Mouse (Mus musculus) right cerebral cortex, postnatal 14 days (tissue): ENCODE measurements around the gene Per2.
A peak's percentile ranks its signal among the peaks of the same experiment; 100 is the strongest.

Source experiments
- DNase-seq: peaks from one replicate; pipeline ENCODE4 v3.0.0; 2022

Gene Per2

DNA sequence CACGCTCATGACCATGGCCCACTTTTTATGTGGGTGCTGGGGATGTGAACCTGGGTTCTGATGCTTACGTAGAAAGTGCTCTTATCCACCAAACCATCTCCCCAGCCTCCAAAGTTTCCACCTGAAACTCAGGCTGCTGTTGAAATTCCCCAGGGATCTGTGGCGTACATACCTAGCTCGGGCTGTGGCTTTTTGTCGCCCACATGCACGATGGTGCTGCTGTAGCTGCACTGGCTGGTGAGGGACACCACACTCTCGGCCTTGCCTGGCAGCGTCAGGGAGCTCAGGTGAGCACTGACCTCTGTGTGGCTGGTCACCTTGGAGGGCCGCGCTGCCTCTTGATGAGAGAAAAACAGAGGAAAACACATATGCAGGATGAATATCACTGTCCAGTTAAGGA is 29.9 kb downstream of the Per2 start:
- no peak for DNase-seq

DNA sequence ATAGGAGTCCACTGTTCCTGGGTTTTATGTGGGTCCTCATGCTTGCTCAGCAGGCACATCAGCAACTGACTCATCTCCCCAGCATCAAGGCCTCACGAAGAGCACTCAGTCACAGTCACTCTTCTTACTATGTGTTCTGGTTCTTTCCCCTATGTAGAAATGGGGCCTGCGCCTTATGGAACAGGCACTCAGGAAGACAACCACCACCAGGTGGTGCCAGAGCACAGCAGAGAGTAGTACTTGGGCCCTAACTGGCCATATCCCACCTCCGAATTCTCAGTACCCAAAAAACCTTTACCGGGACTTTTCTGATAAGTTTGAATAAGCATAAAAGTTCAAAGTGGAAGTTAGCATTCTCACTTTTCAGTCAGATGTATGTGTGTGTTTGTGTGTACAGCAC is 30.5 kb downstream of the Per2 start:
- DNase-seq, result peak; percentile 89

DNA sequence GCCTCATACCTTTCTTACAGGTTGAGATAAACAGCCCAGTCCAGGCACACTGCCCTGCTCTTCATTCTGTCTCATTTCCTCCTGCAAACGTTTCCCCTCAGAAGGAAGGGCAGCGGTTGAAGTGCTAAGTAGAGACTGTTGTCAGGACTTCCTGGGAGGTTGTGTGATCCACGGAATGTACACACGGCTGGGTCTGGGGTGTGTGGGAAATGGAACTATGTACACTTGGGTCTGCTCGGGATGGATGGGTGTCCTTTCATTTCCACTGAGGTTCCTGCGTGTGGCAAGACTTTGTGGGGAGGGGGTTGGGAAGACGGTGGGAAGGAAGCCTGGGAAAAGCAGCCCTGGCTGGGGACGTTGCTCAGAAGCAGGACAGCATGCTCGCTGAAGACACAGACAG is 32.7 kb downstream of the Per2 start:
- DNase-seq, result no peak

DNA sequence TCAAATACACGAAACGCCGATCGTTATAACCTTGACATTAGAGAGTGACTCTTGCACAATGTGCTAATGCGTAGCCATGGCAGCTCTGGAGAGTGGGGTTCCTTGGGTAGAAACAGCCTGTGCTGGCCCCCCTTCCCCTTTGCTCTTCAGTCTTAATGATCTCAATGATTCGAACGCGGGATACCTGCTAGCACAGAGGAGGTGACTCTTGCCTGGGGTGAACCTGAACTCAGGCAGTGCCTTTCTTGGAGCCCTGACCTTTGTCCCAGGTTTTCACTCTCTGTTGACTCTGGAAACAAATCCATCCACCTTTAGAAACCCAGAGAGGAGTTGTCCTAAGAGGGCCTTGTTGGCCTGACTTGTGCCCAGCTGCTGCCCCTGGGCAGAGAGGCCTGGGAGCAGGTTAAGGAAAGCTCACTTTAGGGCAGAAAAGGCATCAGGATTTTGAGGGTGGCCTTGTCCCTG is 38.5 kb downstream of the Per2 start:
- no peak for DNase-seq

DNA sequence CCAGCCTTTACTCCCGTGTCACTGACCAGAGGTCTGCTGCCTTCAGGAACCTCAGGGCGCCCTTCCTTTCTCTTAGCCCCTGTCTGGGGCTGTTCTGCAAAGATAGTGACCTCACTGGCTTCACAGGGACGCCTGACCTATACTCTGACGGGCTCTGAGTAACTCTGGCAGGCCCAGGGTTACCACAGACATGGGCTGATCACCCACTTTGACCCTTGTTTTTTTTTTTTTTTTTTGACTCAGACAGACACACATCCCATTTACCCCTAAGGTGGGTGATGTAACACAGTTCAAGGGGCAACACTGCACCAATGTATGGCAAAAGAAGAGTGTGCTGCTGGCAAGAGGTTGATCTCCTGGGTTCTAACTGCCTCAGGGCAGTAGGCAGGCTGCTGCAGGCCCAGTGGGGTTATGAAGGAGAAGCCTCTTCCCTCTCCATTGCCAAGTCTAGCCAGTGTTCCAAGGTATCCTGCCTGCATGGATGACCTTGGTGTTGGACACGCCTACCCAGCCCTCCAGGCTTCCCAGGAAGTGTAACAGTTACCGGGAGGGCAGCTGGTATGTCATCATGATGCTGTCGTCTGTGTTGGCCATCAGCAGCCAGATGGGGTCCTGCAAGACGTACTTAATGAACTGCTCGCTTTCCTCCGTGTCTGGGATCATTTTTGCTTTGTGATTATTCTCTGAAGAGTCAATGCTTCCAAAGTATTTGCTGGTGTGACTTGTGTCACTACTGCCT is 39.1 kb downstream of the Per2 start:
- no peak for DNase-seq

DNA sequence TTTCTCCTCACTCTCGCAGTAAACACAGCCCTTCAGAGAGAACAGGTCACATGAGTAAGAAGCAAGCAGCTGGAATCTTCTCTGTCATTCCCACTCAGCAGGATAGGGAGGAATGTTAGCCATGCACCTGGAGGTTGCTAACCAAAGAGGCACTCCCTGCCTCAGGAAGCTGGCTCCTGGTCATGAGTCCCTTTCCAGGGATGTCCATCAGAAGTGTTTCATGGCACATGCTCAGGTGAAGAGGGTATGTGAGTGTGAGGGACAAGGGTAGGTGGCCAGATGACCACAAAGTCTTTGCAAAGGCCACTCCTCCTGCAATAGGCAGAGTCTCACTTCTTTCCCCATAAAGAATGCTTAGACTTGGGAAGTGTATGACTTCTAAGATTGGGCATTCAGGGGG is 41.1 kb downstream of the Per2 start:
- DNase-seq, result no peak

DNA sequence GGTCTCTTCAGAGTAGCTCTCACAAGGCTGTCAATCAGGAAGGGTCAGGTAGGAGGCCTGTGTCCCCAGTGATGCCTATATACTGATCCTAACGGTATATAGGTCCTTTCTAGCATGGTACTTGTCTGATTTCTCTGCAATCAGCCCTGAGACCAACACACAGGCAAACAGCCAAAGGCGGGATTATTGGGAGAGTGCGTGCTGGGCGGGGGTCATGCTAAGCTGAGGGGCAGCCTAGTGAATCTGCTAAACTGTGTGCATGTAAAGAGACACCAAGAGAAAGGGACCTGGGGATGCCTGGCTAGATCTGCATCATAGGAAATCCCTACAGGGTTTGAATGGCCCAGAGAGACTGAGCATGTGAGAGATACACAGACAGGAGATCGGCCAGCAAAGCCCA is 43.8 kb downstream of the Per2 start:
- no peak for DNase-seq

DNA sequence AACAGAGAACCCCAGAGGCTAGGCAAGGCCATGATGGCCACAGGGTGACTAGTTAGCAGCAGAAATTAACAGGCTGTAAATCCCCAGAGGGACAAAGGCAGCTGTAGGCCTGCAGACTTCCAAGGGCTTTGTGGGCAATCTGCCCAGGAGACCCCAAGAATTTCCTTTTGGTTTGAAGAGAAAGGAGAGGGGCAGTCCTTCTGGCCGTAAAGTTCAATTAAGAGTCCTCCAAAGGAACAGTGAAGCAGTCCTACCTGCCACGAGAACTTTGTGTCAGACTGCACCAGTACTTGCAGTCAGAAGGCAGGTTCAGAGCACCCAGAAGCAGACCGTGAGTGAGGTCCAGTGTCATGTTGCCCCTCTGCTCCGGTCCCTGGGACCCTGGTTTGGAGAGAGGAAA is 44.2 kb downstream of the Per2 start:
- DNase-seq, result no peak

DNA sequence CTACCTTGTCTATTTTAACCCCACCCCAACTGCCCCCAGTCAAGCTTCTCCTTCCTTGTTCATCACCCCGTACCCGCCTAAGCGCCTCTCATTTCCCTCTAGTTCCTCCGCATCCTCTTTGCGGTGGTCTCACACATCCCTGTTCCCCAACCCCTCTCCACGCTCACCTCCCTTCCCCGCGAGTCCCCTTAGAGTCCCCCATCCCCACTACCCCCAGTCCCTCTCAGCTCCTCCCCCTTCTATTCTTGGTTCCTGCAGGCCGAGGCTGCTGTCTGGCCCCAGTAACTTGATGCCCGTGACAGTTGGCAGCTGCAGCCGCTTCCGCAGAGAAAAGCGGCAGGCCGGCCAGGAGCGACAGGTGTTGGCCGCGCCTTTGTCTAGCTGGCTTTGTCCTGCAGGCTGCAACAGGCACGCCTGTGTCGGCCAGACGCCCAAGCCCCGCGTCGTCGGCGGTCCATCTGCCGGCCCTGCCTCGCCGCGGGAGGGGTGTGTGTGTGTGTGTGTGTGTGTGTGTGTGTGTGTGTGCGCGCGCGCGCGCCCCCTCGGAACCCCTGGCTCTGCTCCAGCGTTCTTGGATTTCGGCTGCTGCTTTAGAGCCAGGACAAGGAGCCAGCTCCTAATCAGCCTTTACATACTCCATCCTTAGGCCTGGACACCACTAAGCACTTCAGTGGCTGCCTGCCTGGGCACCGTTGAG is 45.1 kb downstream of the Per2 start, which contains the start of gene Hes6:
Hes6 (minus strand) TSS at position 141 of the 697 bp plus-strand sequence.
- peak; percentile 73 for DNase-seq

DNA sequence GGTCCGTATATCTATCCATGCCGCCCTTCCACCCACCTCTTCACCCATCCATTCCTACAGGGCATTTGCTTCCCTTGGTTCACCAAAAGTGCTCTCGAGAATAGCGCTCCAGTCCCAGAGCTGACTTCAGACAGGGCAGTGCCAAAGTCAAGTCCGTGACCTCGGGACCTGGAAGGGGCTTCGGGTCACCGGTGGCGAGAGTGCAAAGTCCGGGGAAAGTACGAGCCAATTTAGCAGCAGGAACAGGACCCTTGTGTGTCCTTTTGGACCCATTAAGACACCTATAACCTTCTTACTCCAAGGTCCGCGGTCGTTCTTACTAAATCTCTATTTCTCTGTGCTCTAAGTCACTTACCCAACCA is 45.6 kb downstream of the Per2 start:
- DNase-seq, result no peak

DNA sequence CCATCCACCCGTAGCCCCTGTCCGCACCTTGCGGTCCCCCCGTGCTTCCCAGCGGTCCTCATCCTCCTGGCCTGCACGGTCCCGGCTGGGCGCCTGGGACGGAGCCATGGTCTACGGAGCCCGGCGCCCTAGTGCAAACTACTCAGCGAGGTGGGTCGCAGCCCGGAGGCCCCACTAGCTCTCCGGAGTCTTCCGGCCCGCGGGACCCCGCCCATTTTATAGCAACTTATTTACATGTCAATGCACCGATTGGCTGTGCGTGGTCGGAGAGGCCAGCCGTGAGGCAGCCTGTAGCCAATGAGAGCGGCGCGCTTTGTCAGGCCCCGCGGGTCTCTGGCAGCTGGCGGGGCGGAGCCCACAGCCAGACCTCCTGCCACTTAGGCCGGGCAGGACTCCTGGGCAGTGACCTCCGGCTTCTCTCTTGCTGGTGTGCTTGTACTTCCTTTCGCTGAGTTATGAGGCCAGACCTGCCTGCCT is 46.1 kb downstream of the Per2 start:
- DNase-seq, result peak; percentile 91

DNA sequence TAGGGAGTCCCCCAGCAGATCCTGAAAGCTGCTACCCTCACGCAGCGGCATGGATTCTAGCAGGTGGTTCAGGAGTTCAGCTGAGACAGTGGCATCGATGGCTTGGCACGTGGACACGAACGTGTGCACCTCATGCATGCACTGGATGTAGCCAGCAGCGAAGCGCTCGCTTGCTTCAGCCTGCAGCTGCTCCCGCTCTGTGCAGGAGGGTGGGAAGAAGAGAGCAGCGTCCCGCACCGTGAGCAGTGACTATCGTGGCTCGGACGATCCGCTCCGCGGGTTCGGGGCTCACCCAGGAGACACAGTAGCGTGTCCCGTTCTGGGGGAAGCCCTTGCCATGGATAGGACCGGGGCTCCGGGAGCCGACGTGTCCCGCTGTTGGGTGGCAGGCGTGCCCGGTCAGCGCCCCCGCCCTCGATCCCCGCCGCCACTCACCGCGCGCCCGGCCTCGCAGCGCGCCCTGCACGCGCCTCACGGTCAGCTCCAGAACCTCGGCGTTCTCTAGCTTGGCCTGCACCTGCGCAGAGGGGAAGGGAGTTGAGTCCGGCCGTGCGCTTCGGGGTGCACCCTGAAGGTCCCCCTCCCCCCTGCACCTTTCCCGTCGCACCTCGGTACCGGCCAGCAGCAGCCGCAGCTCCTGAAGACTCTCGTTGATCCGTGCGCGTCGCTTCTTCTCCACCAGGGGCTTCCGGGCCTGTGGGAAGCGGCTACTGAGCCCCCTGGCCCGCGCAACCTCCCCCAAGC is 46.7 kb downstream of the Per2 start:
- peak; percentile 35 for DNase-seq

DNA sequence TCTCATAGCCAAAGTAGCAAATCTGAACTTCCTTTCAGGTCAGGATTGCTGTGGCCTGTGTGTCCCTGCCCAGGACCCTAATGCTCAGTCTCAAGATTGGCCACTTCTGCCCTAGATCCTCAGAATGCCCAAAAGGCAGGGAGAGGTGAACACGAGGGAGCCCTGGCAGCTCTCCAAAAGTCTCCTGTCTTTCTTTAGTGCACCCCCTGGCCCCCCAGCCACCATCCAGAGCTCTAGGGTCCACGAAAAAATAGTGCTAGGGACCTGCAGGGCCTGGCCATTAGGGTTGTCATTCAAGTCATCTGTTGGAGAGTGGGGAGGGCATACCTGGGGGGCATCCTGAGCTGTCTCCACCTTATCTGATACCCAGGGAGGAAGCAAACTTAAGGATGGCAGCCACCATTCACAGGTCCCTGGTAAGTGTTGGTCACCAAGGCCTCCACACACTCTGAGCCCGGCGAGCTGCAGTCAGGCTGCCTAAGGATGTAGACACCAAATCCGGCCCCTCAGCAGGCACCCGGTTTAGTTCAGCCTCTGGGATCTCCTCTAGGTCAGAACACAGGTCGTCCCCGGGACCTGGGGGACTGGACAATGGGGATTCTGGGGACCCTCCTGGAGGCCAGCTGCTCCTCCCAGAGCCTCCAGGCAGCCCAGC is 47.4 kb downstream of the Per2 start:
- no peak for DNase-seq

DNA sequence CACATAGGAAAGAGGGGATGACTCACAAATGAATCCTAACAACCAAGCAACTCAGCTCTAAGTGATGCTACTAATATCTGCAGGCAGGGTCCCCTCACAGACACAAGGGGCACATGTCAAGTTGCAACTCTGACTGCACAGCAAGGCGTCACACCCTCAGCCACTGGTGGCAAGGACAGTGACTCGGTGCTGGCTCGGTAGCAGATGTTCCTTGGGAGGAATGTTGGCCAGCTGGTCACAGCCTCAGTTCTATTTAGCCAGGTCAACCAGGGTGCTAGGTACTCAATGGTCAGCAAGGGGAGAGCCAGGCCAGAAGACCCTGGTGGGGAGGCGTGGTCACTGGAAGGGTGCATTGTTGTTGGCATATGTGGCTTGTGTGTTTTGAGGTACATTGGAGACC is 51.3 kb downstream of the Per2 start:
- no peak for DNase-seq

DNA sequence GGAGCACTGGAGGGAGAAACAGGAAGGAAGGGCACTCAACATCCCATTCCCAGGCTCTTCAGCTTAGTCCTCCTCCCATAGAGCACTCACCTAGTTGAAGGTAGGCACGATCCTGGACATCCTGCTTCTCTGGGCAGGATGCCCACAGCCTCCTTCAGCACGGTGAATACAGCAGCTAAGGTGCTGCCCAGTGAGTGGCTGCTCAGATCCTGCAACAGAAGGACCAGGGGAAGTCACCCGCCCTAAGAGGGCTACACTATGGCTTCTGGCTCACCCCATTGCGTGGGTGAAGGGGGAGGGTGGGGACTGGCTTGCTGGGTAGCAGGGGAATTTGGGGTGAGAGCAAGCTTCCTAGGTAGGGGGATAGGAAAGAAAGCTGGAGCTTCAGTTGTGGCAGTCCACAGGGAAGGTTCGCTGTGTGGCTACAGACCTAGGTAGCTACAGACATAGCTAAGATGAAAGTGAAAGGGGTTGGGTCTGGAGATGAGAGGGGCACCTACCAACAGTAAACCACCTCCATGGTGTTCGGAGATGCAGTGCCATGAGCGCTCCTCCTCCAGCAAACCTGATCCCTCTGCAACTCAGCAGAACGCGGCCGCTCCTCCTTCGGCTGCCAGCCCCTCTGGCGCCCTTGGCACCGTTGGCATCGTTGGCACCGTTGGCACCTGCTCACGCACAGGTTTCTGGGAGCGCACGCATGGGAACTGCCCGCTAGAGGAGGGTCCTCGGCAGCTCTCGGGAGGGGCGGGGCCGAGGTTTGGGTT is 53.5 kb downstream of the Per2 start:
- DNase-seq, result no peak

DNA sequence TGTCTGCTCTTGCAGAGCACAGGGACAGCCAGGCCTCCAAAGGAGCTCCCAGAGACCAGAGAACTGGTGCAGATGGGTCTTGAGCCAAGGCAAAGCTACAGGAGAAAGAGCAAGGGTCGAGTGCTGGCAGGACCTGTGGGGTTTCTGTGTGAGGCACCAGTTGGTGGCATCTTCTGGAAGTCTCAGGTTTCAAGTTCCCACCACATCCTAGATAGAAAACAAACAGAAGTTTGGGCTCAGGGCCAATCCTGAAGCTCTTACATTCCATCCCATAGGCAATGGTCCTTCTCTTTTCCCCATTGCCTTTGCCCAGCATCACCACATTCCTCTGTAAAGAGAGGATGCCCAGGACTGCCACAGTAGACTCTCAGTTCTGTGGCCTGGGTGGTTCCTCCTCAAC is 54.1 kb downstream of the Per2 start:
- DNase-seq, result no peak

DNA sequence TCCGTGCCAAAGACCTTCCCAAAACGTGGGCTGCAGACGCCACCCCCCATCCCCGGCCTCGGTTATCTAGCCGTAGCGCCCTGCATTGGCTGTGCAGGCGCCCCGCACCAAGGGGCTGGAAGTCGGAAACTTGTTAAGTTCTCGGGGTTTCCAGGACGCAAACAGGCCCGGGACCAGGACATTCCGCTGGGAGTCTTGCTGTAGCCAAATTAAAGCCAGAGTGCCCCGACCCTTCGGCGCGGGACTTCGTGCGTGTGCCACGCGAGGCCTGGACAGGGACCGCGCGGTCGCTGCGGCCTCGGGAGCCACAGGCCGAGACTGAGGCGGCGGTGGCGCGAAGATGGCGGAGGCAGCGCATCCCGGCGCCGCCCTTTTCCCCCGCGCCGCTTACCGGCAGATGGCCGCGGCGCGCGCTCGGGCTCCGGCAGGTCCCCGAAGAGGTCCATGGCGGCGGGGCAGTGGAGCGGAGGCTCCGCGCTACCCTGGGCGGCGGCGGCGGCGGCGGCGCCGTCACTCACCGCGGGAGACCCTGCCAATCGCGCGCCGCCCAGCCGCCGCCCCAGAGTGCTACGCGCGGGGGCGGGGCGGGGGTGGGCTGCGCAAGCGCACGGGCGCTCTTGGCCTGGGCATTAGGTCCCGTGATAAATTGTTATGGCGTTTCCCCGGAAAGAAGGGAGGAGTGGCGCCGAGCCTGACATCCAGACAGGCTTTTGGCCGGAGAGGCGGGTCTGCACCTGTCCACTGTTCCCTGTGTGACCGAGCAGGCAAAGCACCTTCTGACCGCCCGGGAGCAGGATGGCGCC is 60.7 kb downstream of the Per2 start, which contains the start of gene Ilkap:
Ilkap (minus strand) TSS at position 556 of the 803 bp plus-strand sequence.
- peak; percentile 78 for DNase-seq

DNA sequence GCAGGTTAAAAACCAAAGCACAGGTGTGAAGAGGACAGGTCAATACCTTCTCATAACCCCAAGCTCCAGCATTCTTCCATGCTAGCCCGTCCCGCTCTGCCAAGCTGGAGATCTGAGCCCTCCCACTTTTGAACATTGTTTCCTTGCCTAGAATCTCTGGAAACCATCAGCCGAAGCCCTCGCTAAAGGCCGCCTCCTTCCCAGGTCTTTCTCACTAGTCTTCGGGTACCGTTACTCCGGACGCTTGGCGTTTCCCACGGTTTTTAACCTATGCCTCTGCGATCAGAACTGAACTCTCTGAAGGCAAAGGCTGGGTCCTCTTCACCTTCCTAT is 61.2 kb downstream of the Per2 start:
- no peak for DNase-seq

DNA sequence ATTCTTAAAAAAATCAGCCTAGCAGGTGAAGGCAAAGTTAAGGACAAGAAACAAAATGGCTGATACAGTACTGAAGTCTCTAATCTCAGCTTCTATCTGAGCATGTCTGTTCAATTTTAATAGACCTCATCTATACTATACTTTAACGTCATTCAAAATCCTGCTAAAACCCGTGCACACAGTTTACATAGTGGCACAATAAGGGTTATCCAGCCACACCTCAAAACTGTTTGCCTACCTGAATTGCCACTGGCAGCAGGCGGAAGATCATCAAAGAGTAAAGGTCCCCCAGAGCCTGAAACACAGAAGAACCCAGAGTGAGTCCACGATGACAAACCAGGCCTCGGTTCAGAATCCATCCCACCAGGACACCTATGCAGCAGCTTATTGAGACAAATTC is 68.8 kb downstream of the Per2 start:
- DNase-seq, result no peak

DNA sequence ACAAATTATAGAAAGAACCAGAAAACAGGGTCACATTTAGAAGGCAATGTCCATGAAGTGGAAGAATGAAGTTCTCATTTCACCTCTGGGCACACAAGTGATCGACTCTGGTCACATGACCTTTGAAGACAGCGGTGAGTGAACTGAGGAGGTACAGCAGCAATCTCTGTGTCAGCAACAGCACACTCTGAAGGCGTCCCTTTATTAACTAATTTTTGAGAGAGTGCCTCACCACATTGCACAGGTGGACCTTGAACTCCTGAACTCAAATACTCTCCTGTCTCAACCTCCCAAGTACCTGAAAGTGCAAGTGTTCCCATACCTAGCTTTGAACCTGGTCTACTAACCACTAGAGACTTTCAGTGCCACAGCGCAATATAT is 78.0 kb downstream of the Per2 start:
- no peak for DNase-seq

DNA sequence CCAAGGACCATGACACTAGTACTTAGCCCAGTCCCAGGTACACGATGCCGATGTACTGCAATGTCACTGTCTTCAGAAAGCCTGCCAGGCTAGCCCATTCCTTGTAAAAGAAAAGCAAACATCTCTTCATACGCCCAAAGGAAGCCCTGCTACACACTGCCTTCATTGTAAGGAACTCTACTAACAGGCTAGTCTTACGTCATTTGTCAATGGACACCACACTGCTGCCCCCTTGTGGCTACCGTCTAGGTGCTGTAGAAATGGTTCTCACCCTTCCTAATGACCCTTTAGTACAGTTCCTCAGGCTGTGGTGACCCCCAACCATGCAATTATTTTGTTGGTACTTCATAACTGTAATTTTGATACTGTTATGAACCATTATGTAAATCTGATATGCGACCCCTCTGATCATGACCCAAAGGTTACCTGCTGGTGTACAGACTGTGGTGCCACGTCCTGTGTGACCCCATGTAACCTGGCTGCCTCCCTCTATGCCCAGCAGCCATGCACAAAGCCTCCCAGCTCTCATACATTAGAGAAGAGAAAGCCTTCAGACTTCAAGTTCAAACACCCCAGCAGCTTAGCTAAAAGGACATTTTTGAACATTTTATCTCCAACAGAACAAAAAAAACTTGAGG is 78.6 kb downstream of the Per2 start:
- DNase-seq, result peak; percentile 88
